Mouse (Mus musculus) kidney, postnatal 0 days (tissue): ENCODE results near the gene Unc119. TPM values are rescaled to one million over a fixed set of nuclear protein-coding genes. Genes with fewer than 3 reads are reported as not detected.

Experiments
- ATAC-seq: fragments of 200-750 bp; cut with Nextera tagmentation; replicated peaks from 2 replicates; pipeline ENCODE4 v1.8.0; 2017; ENCODE audit warnings: low read depth, moderate number of reproducible peaks, moderate TSS enrichment, moderate library complexity; ENCODE audit not compliant: low FRiP score
- DNase-seq: peaks from one replicate; pipeline ENCODE4 v3.0.0-alpha.2; 2016; ENCODE audit warnings: low spot score
- H3K27ac ChIP-seq: fragments of 300-500 bp; sonication (generic); 2 replicates; pipeline ENCODE4 v1.5.1; 2014; ENCODE audit warnings: mild to moderate bottlenecking
- H3K27me3 ChIP-seq: fragments of 300-500 bp; sonication (generic); 2 replicates; pipeline ENCODE4 v1.6.1; 2014; ENCODE audit warnings: low read length, mixed read lengths; ENCODE audit not compliant: insufficient read depth
- H3K36me3 ChIP-seq: fragments of 300-500 bp; sonication (generic); 2 replicates; pipeline ENCODE4 v1.6.1; 2014; ENCODE audit warnings: low read length, mixed read lengths; ENCODE audit not compliant: insufficient read depth
- H3K4me1 ChIP-seq: fragments of 300-500 bp; sonication (generic); replicated peaks from 2 replicates; pipeline ENCODE4 v1.6.1; 2014; ENCODE audit warnings: antibody characterized with exemption, low read length, mixed read lengths; ENCODE audit not compliant: insufficient read depth
- H3K4me2 ChIP-seq: fragments of 300-500 bp; sonication (generic); 2 replicates; pipeline ENCODE4 v1.6.1; 2014; ENCODE audit warnings: mild to moderate bottlenecking, low read length, moderate library complexity, mixed read lengths
- H3K4me3 ChIP-seq: fragments of 300-500 bp; sonication (generic); replicated peaks from 2 replicates; pipeline ENCODE4 v1.5.1; 2014; ENCODE audit warnings: low read depth, low read length
- H3K9ac ChIP-seq: fragments of 300-500 bp; sonication (generic); 2 replicates; pipeline ENCODE4 v1.6.1; 2014; ENCODE audit warnings: low read depth, low read length
- H3K9me3 ChIP-seq: fragments of 300-500 bp; sonication (generic); replicated peaks from 2 replicates; pipeline ENCODE4 v1.6.1; 2016; ENCODE audit warnings: low read length, inconsistent platforms, mixed read lengths
- CTCF ChIP-seq: IDR thresholded peaks from 2 replicates; pipeline ENCODE4 v1.5.1; 2016; ENCODE audit warnings: antibody characterized with exemption, low read depth, mild to moderate bottlenecking, moderate library complexity
- WGBS: fragments of 180-500 bp; shearing (Covaris S2); extraction: QIAGEN DNeasy Blood & Tissue Kit; methylation state at CpG from one replicate; pipeline ENCODE4 v1.1.7; 2014; 5-methylcytosine and 5-hydroxymethylcytosine counted together
- polyA plus RNA-seq: library from polyadenylated mRNA; unstranded; fragments of >200 nt; fragmentation: Nextera tagmentation; extraction: Ambion mirVana; gene quantifications from 2 replicates; pipeline ENCODE4 v1.2.1, GENCODE M21; 2015

Unc119 gene
- polyA plus RNA-seq, 1 experiment from 2014 or later: 30.4 TPM

DNA sequence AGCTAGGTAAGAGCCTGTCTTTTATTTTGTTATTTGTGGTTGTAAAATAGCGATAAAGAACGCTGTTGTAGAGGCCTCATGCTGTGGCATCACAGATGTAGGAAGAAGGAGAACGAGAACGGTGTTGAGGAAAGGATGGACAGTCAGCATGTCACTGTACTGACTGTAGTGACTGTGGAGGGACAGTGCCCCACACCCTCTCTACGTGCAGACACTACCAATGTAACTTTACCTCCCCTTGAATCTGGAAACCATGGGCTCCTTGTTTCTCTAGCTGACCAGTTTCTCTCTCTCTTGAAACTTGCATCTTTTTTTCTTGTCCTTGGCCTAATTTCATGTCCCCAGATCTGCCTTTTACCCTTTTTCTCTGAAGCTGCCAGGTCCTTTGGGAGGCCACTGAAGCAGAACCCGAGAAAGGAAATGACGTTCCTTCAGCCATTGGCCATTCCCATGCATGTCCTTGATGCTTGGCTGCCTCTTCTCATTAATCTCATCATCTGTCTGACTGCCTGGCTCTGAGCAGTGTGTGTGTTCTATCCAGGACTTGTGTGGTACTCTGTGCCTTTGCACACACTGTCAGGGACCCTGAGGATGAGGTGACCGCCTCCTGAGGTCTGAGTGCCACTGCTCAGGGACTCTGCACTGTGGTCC lies 32.3 kb upstream of the Unc119 start:
- no peak for TF ChIP-seq CTCF
- no peaks in the 10 kb centered on the region for H3K4me1 ChIP-seq
- H3K9me3 ChIP-seq: no peaks in the 10 kb centered on the region
- DNase-seq: peak; percentile 19
- no peak overlapping the region for H3K27ac ChIP-seq
- 69% methylated on average over 8 of the region's 8 CpGs for WGBS
- no peak overlapping the region for H3K4me2 ChIP-seq
- H3K36me3 ChIP-seq: peaks cover 18% of the 10 kb centered on the region
- no peaks in the 10 kb centered on the region for H3K27me3 ChIP-seq
- ATAC-seq: peak; percentile 46; the same call in 1 of the 2 replicates
- H3K4me3 ChIP-seq: no peak overlapping the region
- no peak overlapping the region for H3K9ac ChIP-seq

DNA sequence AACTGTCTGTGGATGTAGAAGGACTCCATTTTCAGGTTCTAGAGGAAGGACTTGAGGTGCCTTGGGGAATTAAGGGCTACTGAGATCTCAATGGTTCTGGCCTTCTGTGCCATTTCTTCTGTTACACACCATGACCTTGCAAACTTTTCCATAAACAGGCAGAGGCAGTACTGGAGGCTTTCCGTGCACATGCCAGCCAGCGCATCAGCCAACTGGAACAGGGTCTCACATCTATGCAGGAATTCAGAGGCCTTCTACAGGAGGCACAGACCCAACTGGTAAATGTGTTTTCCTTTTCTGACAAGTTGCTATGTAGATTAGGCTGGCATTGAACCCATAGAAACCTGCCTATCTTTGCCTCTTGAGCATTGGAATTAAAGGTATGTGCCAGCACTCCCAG lies 29.6 kb upstream of the Unc119 start:
- ATAC-seq (no peak), DNase-seq (no peak)
- no peak overlapping the region for H3K27ac ChIP-seq
- H3K9ac ChIP-seq: no peak overlapping the region
- H3K4me1 ChIP-seq: no peaks in the 10 kb centered on the region
- H3K36me3 ChIP-seq: peaks cover 25% of the 10 kb centered on the region
- TF ChIP-seq CTCF: no peak
- no peaks in the 10 kb centered on the region for H3K27me3 ChIP-seq
- no peak overlapping the region for H3K4me3 ChIP-seq
- 80% methylated on average over 2 of the region's 2 CpGs for WGBS
- H3K4me2 ChIP-seq: no peak overlapping the region
- H3K9me3 ChIP-seq: no peaks in the 10 kb centered on the region

DNA sequence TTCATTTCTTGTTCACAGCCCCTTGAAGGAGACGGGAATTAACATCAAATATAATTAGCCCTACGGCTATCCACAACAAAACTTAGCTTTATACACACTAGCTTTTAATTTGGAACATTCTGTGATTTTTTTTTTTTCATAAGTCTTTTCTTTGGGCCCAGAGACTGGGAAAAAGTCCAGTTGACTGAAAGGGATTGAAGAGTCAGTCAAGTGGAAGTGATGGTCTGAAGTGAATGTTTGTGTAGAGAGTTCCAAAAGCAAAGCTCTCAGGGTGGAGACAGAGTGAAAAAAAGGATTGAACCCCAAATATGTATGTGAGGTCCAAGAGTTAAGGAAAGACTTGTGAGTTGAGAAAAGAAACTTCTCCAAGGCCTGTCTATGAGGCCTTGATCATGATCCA lies 24.9 kb upstream of the Unc119 start:
- H3K27ac ChIP-seq: no peak overlapping the region
- no peaks in the 10 kb centered on the region for H3K27me3 ChIP-seq
- no peak overlapping the region for H3K4me2 ChIP-seq
- DNase-seq: no peak
- 0 out of 2 replicates have a peak, but pooled peaks cover 3% of the 10 kb centered on the region for H3K4me1 ChIP-seq
- no peak for TF ChIP-seq CTCF
- H3K9ac ChIP-seq: no peak overlapping the region
- peaks cover 25% of the 10 kb centered on the region for H3K36me3 ChIP-seq
- no peak overlapping the region for H3K4me3 ChIP-seq
- no peak for ATAC-seq
- H3K9me3 ChIP-seq: no peaks in the 10 kb centered on the region
- 84% methylated on average over 2 of the region's 2 CpGs for WGBS

DNA sequence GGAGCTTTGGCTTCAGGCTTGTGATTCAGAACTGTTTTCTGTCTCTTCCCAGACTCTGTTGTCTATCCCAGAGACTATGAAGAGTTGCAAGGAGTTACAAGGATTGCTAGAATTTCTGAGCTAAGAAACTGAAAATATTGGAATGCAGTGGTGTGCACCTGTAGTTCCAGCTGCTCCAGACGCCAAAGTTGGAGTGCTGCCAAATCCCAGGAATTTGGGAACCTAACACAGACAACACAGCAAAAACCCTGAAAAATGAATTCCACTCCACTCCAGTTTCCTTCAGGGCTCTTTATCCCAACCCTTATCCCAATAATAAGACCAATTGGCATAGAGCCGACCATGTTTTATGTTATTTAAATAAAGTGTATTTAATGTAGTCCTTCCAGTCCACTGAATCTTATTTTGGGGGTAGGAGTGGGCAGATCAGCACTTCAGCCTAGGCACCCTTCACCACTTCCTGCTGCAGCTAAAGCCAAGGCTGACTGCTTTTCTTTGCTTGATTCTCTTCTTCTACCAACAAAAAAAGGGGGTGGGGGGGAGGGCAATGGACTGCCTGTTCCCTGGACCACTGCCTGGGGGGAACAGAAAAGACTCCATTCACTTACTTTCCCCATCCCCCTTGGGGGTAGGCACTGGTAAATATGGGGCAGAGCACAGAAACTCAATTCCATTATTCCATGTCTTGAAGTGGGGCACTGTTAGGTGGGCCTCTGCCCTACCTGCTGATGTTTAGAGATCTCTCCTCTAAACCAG lies 21.0 kb upstream of the Unc119 start:
- Histone ChIP-seq H3K27me3 (no peaks in the 10 kb centered on the region), H3K9ac (no peak overlapping the region), H3K36me3 (peaks cover 16% of the 10 kb centered on the region), H3K27ac (no peak overlapping the region), H3K9me3 (no peaks in the 10 kb centered on the region), H3K4me3 (no peak overlapping the region), H3K4me1 (0 out of 2 replicates have a peak, but pooled peaks cover 3% of the 10 kb centered on the region), H3K4me2 (peak overlapping the region; percentile 41; the same call in 1 of the 2 replicates)
- no peak for ATAC-seq
- no peak for TF ChIP-seq CTCF
- no peak for DNase-seq
- WGBS: 53% methylated on average over 2 of the region's 2 CpGs

DNA sequence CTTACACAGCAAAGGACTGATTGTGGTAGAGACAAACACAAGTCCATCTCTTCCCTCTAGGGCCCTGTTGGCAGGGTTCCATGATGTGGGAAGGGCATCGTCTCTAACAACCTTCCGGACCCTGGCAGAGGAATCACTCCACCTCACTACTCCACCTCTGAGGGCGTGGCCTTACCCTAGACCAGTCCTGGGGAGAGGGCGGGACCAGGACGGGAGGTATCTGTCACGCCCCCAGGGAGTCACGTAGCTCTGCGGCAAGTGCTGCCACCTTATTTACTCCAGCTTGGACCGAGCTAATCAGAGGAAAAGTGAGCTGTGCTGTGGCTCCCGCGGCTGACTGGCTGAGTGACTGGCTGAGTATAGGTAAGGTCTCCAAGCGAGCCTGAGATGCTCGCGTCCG lies 20.4 kb upstream of the Unc119 start, which contains the start of gene Aldoc:
Aldoc (plus strand) TSS at position 109 of the 400 bp plus-strand sequence.
- WGBS: 4% methylated on average over 15 of the region's 15 CpGs
- DNase-seq (peak; percentile 90), ATAC-seq (peak; percentile 96)
- Histone ChIP-seq H3K9me3 (no peaks in the 10 kb centered on the region), H3K27ac (no peak within 1 kb of the TSS), H3K36me3 (peaks cover 10% of the 10 kb centered on the region), H3K27me3 (no peaks in the 10 kb centered on the region), H3K4me3 (0 out of 2 replicates have a peak within 1 kb of the TSS, but pooled peaks have one; percentile 5), H3K4me1 (0 out of 2 replicates have a peak, but pooled peaks cover 3% of the 10 kb centered on the region), H3K4me2 (peak within 1 kb of the TSS; percentile 41), H3K9ac (no peak within 1 kb of the TSS)
- TF ChIP-seq CTCF: no peak

DNA sequence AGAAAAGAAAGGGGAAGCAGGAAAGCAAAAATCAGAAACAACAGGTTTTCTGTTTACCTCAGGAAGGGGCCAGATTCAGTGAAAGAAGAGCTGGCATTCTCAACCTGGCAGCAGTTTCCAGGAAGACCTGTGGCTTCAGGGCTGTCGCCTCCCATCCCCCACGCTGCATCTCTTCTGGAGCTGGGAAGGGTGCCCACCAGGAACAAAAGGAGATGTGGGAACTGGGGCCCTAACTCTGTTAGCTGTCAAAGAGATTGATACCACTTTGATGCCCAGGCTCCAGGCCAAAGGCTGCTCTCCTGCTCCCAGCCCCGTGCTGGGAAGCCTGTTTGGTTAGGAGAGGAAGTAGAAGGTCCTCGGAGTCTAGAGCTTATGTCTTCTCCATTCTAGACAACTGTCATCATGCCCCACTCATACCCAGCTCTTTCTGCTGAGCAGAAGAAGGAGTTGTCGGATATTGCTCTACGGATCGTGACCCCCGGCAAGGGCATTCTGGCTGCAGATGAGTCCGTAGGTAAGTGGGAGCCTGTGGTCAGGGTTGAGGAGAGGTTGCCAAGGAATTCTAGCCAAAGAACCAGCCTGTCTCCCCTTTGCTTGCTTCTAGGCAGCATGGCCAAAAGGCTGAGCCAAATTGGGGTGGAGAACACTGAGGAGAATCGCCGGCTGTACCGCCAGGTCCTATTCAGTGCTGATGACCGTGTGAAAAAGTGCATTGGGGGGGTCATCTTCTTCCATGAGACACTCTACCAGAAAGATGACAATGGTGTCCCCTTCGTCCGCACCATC lies 19.1 kb upstream of the Unc119 start:
- DNase-seq (no peak), ATAC-seq (no peak)
- Histone ChIP-seq H3K4me1 (0 out of 2 replicates have a peak, but pooled peaks cover 6% of the 10 kb centered on the region), H3K36me3 (peaks cover 10% of the 10 kb centered on the region), H3K27me3 (no peaks in the 10 kb centered on the region), H3K4me2 (no peak overlapping the region), H3K4me3 (no peak overlapping the region), H3K27ac (no peak overlapping the region), H3K9ac (no peak overlapping the region), H3K9me3 (no peaks in the 10 kb centered on the region)
- 84% methylated on average over 15 of the region's 15 CpGs for WGBS
- TF ChIP-seq CTCF: no peak
